Mouse (Mus musculus) CH12.LX (cell line): ENCODE data around the gene Gpr179.

Experiments used
- CTCF ChIP-seq, 2 experiments: IDR thresholded peaks in 1 of 2; conservative IDR thresholded peaks in 1 of 2; 2 replicates each; pipeline ENCODE4 v1.5.1; 2011 to 2012; ENCODE audit warnings: low read depth in 2 of 2, low read length in 2 of 2, improper control_type of control experiment in 1 of 2, inconsistent platforms in 1 of 2, mild to moderate bottlenecking in 1 of 2, moderate library complexity in 1 of 2
- E2F4 ChIP-seq: IDR thresholded peaks from 2 replicates; pipeline ENCODE4 v1.6.1; 2011; ENCODE audit warnings: low read depth, low read length, improper control_type of control experiment; ENCODE audit not compliant: insufficient replicate concordance
- EP300 ChIP-seq: IDR thresholded peaks from 2 replicates; pipeline ENCODE4 v1.6.1; 2011; ENCODE audit warnings: low read length, improper control_type of control experiment
- HCFC1 ChIP-seq: IDR thresholded peaks from 2 replicates; pipeline ENCODE4 v1.6.1; 2012; ENCODE audit warnings: low read depth, mild to moderate bottlenecking, inconsistent platforms, low read length, improper control_type of control experiment
- MAFK ChIP-seq: IDR thresholded peaks from 2 replicates; pipeline ENCODE4 v1.6.1; 2011; ENCODE audit warnings: low read length, improper control_type of control experiment; ENCODE audit not compliant: insufficient replicate concordance
- MAX ChIP-seq: IDR thresholded peaks from 2 replicates; pipeline ENCODE4 v1.6.1; 2011; ENCODE audit warnings: low read length, improper control_type of control experiment
- MAZ ChIP-seq: IDR thresholded peaks from 2 replicates; pipeline ENCODE4 v1.6.1; 2012; ENCODE audit warnings: low read depth, mild to moderate bottlenecking, inconsistent platforms, low read length, improper control_type of control experiment, moderate library complexity
- POLR2A ChIP-seq: IDR thresholded peaks from 2 replicates; pipeline ENCODE4 v1.6.1; 2011; ENCODE audit warnings: low read depth, mild to moderate bottlenecking, improper control_type of control experiment, low read length
- RAD21 ChIP-seq: IDR thresholded peaks from 2 replicates; pipeline ENCODE4 v1.6.1; 2011; ENCODE audit warnings: low read depth, mild to moderate bottlenecking, low read length, improper control_type of control experiment, moderate library complexity
- SMC3 ChIP-seq: IDR thresholded peaks from 2 replicates; pipeline ENCODE4 v1.6.1; 2011; ENCODE audit warnings: low read depth, low read length, improper control_type of control experiment
- UBTF ChIP-seq: IDR thresholded peaks from 2 replicates; pipeline ENCODE4 v1.6.1; 2012; ENCODE audit warnings: low read depth, mild to moderate bottlenecking, inconsistent platforms, low read length, improper control_type of control experiment, moderate library complexity
- USF2 ChIP-seq: conservative IDR thresholded peaks from 2 replicates; pipeline ENCODE4 v1.6.1; 2011; ENCODE audit warnings: low read depth, low read length, improper control_type of control experiment
- ZKSCAN1 ChIP-seq: IDR thresholded peaks from 2 replicates; pipeline ENCODE4 v1.6.1; 2012; ENCODE audit warnings: low read depth, inconsistent platforms, low read length, improper control_type of control experiment, borderline replicate concordance

DNA sequence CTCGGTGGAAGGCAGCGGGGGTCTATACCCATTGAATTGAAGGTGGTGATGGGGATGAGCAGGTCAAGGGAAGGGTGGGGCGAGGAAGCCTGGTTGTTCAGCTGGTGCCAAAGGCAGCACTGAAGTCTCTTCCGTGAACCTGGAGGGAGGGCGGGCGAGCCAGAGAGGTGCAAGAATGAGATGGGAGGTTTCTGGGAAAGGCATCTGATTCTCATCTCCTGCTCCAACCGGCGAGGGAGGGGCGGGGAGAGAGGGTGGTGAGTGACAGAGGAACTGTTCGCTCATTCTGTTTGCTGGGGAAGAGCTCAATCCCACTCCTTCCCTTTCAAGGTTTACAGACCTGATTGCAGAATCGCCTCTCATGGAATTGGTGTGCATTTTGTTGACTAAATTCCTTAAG is 41.8 kb upstream of the Gpr179 start:
- TF ChIP-seq POLR2A (no peak), MAZ (no peak), CTCF (conservative IDR thresholded peaks at IDR 0.05 in 1 of 2, IDR thresholded peaks at IDR 0.05 in 1 of 2; ENCODE audit: low read depth in 2 of 2, low read length in 2 of 2) (no peak), RAD21 (no peak), EP300 (no peak), UBTF (no peak), USF2 (no peak), MAFK (no peak), ZKSCAN1 (no peak), E2F4 (no peak), HCFC1 (no peak), MAX (no peak), SMC3 (no peak)
